Mouse (Mus musculus) heart, postnatal 0 days (tissue): Measurements from ENCODE around the gene Nepro. TPM values are rescaled to one million over a fixed set of nuclear protein-coding genes. Genes with fewer than 3 reads are reported as not detected.

Experiments used
- ATAC-seq: fragments of 200-750 bp; cut with Nextera tagmentation; 2 replicates; pipeline ENCODE4 v1.8.0; 2017; ENCODE audit warnings: low read depth, moderate number of reproducible peaks, moderate library complexity; ENCODE audit not compliant: insufficient read depth
- DNase-seq: peaks from one replicate; pipeline ENCODE4 v3.0.0-alpha.2; 2016; ENCODE audit warnings: low spot score
- H3K27ac ChIP-seq: fragments of 300-500 bp; sonication (generic); 2 replicates; pipeline ENCODE4 v1.5.1; 2014; ENCODE audit warnings: low read depth, mild to moderate bottlenecking
- H3K27me3 ChIP-seq: fragments of 300-500 bp; sonication (generic); 2 replicates; pipeline ENCODE4 v1.6.1; 2014; ENCODE audit warnings: low read length, mixed read lengths; ENCODE audit not compliant: control insufficient read depth, insufficient read depth
- H3K36me3 ChIP-seq: fragments of 300-500 bp; sonication (generic); replicated peaks from 2 replicates; pipeline ENCODE4 v1.6.1; 2014; ENCODE audit warnings: low read length, mixed read lengths; ENCODE audit not compliant: control insufficient read depth, insufficient read depth
- H3K4me1 ChIP-seq: fragments of 300-500 bp; sonication (generic); 2 replicates; pipeline ENCODE4 v1.6.1; 2014; ENCODE audit warnings: antibody characterized with exemption; ENCODE audit not compliant: control insufficient read depth, insufficient read depth
- H3K4me2 ChIP-seq: fragments of 300-500 bp; sonication (generic); 2 replicates; pipeline ENCODE4 v1.6.1; 2014; ENCODE audit warnings: low read depth, mild to moderate bottlenecking, low read length, moderate library complexity
- H3K4me3 ChIP-seq: fragments of 300-500 bp; sonication (generic); 2 replicates; pipeline ENCODE4 v1.5.1; 2014; ENCODE audit warnings: low read depth, low read length
- H3K9ac ChIP-seq: fragments of 300-500 bp; sonication (generic); replicated peaks from 2 replicates; pipeline ENCODE4 v1.6.1; 2014; ENCODE audit warnings: low read depth, low read length, mixed read lengths
- H3K9me3 ChIP-seq: fragments of 300-500 bp; sonication (generic); replicated peaks from 2 replicates; pipeline ENCODE4 v1.6.1; 2016; ENCODE audit warnings: low read length; ENCODE audit not compliant: control insufficient read depth
- CTCF ChIP-seq: IDR thresholded peaks from 2 replicates; pipeline ENCODE4 v1.5.1; 2016; ENCODE audit warnings: antibody characterized with exemption, control low read depth, low read depth
- EP300 ChIP-seq: IDR thresholded peaks from 2 replicates; pipeline ENCODE4 v1.6.1; 2016; ENCODE audit warnings: antibody characterized with exemption, low read depth
- WGBS: fragments of 180-500 bp; shearing (Covaris S2); extraction: QIAGEN DNeasy Blood & Tissue Kit; methylation state at CpG from one replicate; pipeline ENCODE4 v1.1.7; 2014; 5-methylcytosine and 5-hydroxymethylcytosine counted together
- polyA plus RNA-seq: library from polyadenylated mRNA; unstranded; fragments of >200 nt; fragmentation: Nextera tagmentation; extraction: Ambion mirVana; gene quantifications from 2 replicates; pipeline ENCODE4 v1.2.1, GENCODE M21; 2015
- total RNA-seq: library from RNA; depleted of rRNA; stranded (reverse); fragments of >200 nt; gene quantifications from 2 replicates; pipeline ENCODE4 v1.2.3, GENCODE M21; 2014; ENCODE audit warnings: low replicate concordance

Nepro gene
- total and polyA plus RNA-seq, 2 experiments from 2014 or later: 2.3 to 3.1 TPM

DNA sequence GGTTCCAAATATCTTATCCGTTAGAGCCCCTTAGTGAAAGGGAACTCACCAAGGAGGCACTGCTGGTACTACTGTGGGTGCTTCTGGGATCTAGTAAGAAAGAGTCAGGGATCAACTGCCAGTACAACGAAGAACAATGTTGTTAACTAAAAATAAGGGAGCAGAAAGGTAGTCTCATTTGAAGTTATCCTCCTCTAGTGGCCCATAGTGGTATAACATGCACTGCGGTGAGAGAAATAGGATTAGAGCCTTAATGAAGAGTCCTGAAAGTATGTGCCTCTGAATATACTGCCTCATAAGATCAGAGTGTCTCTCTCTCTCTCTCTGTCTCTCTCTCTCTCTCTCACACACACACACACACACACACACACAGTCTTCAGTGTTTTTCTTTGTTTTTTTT lies 3.6 kb upstream of the Nepro start:
- Histone ChIP-seq H3K4me3 (no peak overlapping the region), H3K36me3 (peaks cover 10% of the 10 kb centered on the region; the same call in 1 of the 2 replicates), H3K27ac (no peak overlapping the region), H3K9me3 (no peaks in the 10 kb centered on the region), H3K4me2 (no peak overlapping the region), H3K9ac (no peak overlapping the region), H3K27me3 (no peaks in the 10 kb centered on the region), H3K4me1 (peaks cover 13% of the 10 kb centered on the region)
- peak; percentile 31 for DNase-seq
- no peak for ATAC-seq
- TF ChIP-seq EP300 (no peak), CTCF (peak; percentile 48)
- WGBS: 83% methylated on average over 3 of the region's 3 CpGs

DNA sequence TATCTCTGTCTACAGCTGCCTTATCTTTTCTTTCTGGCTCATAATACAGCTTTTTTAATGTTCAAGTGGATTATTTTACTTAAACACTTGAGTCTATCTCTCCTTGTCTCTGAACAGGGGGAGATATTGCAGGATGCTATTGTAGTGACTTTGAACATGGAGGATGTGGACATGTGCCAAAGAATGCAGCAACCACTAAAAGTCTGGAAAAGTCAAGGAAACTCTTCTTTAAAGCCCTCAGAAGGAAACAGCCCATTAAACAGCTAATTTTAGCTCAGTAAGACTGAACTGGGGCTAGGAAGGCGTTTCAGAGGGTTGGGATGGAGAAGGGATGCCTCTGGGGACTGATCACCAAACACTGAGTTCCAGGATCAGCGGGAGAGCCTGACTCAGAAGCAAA lies 1.4 kb upstream of the Nepro start:
- H3K27me3 ChIP-seq: no peaks in the 10 kb centered on the region
- peaks cover 13% of the 10 kb centered on the region for H3K4me1 ChIP-seq
- H3K4me3 ChIP-seq: no peak overlapping the region
- no peak overlapping the region for H3K9ac ChIP-seq
- H3K36me3 ChIP-seq: peaks cover 14% of the 10 kb centered on the region; the same call in 1 of the 2 replicates
- WGBS: 55% methylated on average over 2 of the region's 2 CpGs
- peak; percentile 9 for DNase-seq
- no peak for ATAC-seq
- H3K4me2 ChIP-seq: no peak overlapping the region
- no peaks in the 10 kb centered on the region for H3K9me3 ChIP-seq
- 0 out of 2 replicates have a peak overlapping the region, but pooled peaks have one; percentile 2 for H3K27ac ChIP-seq
- TF ChIP-seq EP300 (no peak), CTCF (no peak)

DNA sequence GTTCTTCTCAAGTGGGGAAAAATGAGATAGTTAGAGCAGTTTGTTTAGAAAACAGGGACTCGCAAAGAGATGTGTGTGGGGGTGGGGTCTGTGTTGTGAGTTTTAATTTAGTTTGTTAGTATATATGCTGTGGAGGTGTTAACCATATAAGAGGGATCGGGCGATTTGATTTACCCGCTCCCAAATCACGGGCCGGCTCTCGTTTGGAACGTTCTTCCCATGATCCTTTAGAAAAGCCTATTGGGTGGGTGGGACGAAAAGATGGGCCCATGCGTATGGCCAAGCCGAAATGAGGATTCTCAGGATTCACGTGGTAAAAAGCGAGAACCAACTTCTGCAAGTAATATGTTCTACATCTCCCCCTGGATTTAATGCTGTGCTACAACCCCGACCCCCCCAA lies 746 bp downstream of the Nepro start:
- peaks cover 13% of the 10 kb centered on the region for H3K4me1 ChIP-seq
- ATAC-seq: peak; percentile 31; the same call in 1 of the 2 replicates
- under 1% methylated on average over 14 of the region's 14 CpGs for WGBS

DNA sequence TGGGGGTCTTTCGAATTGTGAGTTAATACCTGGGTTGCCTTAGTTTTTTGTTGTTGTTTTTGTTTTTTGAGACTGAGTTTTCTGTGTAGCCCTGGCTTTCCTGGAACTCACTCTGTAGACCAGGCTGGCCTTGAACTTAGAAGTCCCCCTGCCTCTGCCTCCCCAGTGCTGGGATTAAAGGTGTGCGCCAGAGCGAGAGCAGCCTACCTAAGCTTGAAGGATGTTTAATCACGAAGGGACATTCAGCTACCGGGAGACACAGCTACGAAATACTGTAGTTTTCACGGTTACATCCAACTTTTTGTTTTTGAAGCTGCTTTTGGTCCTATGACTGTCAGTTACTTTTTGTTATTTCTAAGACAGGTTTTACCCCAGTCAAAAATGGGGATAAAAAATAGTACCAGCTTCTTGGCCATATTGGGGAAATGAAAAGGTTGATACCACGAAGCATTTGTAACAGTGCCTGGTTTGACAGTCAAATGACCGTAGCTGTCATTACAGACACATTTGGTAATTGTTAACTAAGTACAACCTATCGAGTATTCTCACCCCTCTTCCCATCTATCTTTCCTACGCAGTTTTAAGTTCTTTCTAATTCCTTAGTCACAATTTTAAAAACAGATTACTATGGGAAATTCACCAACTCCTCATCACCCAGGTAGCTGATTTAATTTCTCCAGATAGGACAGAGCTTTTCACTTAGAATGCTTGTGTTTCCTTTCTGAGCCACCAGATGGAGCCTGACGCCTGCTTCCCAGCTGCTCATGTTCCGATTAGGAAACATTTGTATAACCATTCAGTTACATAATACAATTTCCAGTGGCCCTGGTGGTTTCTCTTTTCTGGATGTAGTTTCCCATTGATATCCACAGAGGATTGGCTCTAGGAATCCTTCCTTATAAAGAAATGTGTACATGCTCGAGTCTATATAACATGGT lies 1.5 kb downstream of the Nepro start:
- ATAC-seq (no peak), DNase-seq (peak; percentile 71)
- Histone ChIP-seq H3K36me3 (peaks cover 26% of the 10 kb centered on the region), H3K9ac (peak overlapping the region; percentile 69; the same call in 1 of the 2 replicates), H3K27me3 (no peaks in the 10 kb centered on the region), H3K4me1 (peaks cover 13% of the 10 kb centered on the region), H3K9me3 (no peaks in the 10 kb centered on the region), H3K4me3 (peak overlapping the region; percentile 71), H3K4me2 (peak overlapping the region; percentile 77), H3K27ac (peak overlapping the region; percentile 93)
- peak; percentile 87 for TF ChIP-seq CTCF
- TF ChIP-seq EP300: no peak
- 39% methylated on average over 14 of the region's 14 CpGs for WGBS

More for the DNA sequence above, 746 bp downstream of the Nepro start:
- Histone ChIP-seq H3K4me3 (peak overlapping the region; percentile 71), H3K4me2 (peak overlapping the region; percentile 77), H3K27ac (peak overlapping the region; percentile 93), H3K27me3 (no peaks in the 10 kb centered on the region), H3K9ac (peak overlapping the region; percentile 69), H3K36me3 (peaks cover 26% of the 10 kb centered on the region), H3K9me3 (no peaks in the 10 kb centered on the region)
- no peak for TF ChIP-seq CTCF
- peak; percentile 39 for DNase-seq

DNA sequence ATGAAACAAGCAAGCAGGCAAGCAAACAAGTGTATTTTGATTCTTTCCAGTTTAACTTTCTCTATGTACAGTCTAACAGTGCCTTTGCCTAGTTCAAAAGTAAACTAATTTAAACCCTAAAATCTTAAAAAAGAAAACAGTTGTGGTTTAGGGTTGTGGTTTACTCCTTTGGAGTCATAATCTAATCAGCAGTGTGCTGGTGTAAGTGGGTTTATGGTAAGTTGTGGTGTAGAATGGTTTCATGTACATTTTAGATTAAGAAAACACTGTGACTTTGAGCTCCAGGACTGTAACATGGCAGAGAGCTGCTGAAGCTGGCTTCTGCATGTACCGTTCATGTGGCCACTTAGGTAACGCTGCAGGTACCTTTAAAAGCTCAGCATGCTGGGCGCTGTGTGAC lies 3.4 kb downstream of the Nepro start:
- Histone ChIP-seq H3K36me3 (peaks cover 45% of the 10 kb centered on the region), H3K9me3 (no peaks in the 10 kb centered on the region), H3K27me3 (no peaks in the 10 kb centered on the region), H3K27ac (no peak overlapping the region), H3K4me1 (peaks cover 13% of the 10 kb centered on the region), H3K4me2 (no peak overlapping the region), H3K4me3 (no peak overlapping the region), H3K9ac (no peak overlapping the region)
- no peak for TF ChIP-seq CTCF
- TF ChIP-seq EP300: no peak
- WGBS: 96% methylated on average over 3 of the region's 3 CpGs
- no peak for DNase-seq
- no peak for ATAC-seq
